Mouse (Mus musculus) gastrocnemius, adult 18-20 months (tissue): ENCODE measurements around the gene 4932438H23Rik. TPM values are rescaled to one million over a fixed set of nuclear protein-coding genes. Genes with fewer than 3 reads are reported as not detected.

ENCODE experiments used
- DNase-seq: peaks from one replicate; pipeline ENCODE4 v3.0.0; 2021; ENCODE audit warnings: low spot score
- total RNA-seq, 2 experiments: library from RNA; stranded (reverse); gene quantifications; 2 replicates each; pipeline ENCODE4 v1.2.3; 2021

4932438H23Rik gene
- total RNA-seq, 2 experiments from 2014 or later = 0.24 to 0.62 TPM

- DNase-seq = no peak
Observed at GRCm38 (mm10) chr16:91009942-91010529, 84.9 kb downstream of the 4932438H23Rik start.

GRCm38 (mm10) chr16:91004915-91005538 is 89.9 kb downstream of the 4932438H23Rik start:
- no peak for DNase-seq

Other genes with a start within 250 kb of the 4932438H23Rik start
- gene Cfap298, start 160.0 kb downstream of the 4932438H23Rik start, total RNA-seq = 10 to 100 TPM; 34.0 to 37.1 TPM
- gene Synj1, start 83.8 kb downstream of the 4932438H23Rik start, total RNA-seq = 10 to 100 TPM in 1 of 2 experiments, 1 to 10 TPM in 1; 7.7 to 14.0 TPM
- 1 to 10 TPM; 8.1 to 9.0 TPM for gene Paxbp1, start 50.6 kb downstream of the 4932438H23Rik start, total RNA-seq
- gene Olig2, start 130.3 kb upstream of the 4932438H23Rik start, total RNA-seq = not detected
- not detected for gene Olig1, start 174.7 kb upstream of the 4932438H23Rik start, total RNA-seq